Mouse (Mus musculus) intestine, embryonic 14.5 days (tissue): ENCODE measurements around the gene Abca7. TPM values are rescaled to one million over a fixed set of nuclear protein-coding genes. Genes with fewer than 3 reads are reported as not detected.
A peak's percentile ranks its signal among the peaks of the same experiment; 100 is the strongest.

Experiments
- ATAC-seq: fragments of 200-750 bp; cut with Nextera tagmentation; replicated peaks from 2 replicates; pipeline ENCODE4 v1.8.0; 2017; ENCODE audit warnings: low read depth, moderate number of reproducible peaks, moderate TSS enrichment, moderate library complexity; ENCODE audit not compliant: low FRiP score, low TSS enrichment
- DNase-seq: peaks from one replicate; pipeline ENCODE4 v3.0.0-alpha.2; 2018; ENCODE audit warnings: low spot score
- H3K27ac ChIP-seq: fragments of 300-500 bp; sonication (generic); 2 replicates; pipeline ENCODE4 v1.5.1; 2014; ENCODE audit warnings: low read depth, mild to moderate bottlenecking, control low read depth
- H3K27me3 ChIP-seq: fragments of 300-500 bp; sonication (generic); replicated peaks from 2 replicates; pipeline ENCODE4 v1.6.1; 2014; ENCODE audit warnings: low read length, control low read depth; ENCODE audit not compliant: control insufficient read depth, insufficient read depth
- H3K36me3 ChIP-seq: fragments of 300-500 bp; sonication (generic); 2 replicates; pipeline ENCODE4 v1.6.1; 2014; ENCODE audit warnings: low read length, control low read depth; ENCODE audit not compliant: control insufficient read depth, insufficient read depth
- H3K4me1 ChIP-seq: fragments of 300-500 bp; sonication (generic); replicated peaks from 2 replicates; pipeline ENCODE4 v1.6.1; 2014; ENCODE audit warnings: low read length, control low read depth, mixed read lengths; ENCODE audit not compliant: control insufficient read depth, insufficient read depth
- H3K4me2 ChIP-seq: fragments of 300-500 bp; sonication (generic); 2 replicates; pipeline ENCODE4 v1.6.1; 2014; ENCODE audit warnings: low read length
- H3K4me3 ChIP-seq: fragments of 300-500 bp; sonication (generic); 2 replicates; pipeline ENCODE4 v1.5.1; 2014; ENCODE audit warnings: low read depth, low read length, control low read depth, mixed read lengths
- H3K9ac ChIP-seq: fragments of 300-500 bp; sonication (generic); 2 replicates; pipeline ENCODE4 v1.6.1; 2014; ENCODE audit warnings: mild to moderate bottlenecking, low read length
- H3K9me3 ChIP-seq: fragments of 300-500 bp; sonication (generic); 2 replicates; pipeline ENCODE4 v1.6.1; 2016; ENCODE audit warnings: low read length, control low read depth; ENCODE audit not compliant: control insufficient read depth
- WGBS: fragments of 180-500 bp; shearing (Covaris S2); extraction: QIAGEN DNeasy Blood & Tissue Kit; methylation state at CpG from one replicate; pipeline ENCODE4 v1.1.7; 2014; 5-methylcytosine and 5-hydroxymethylcytosine counted together
- polyA plus RNA-seq: library from polyadenylated mRNA; unstranded; fragments of >200 nt; fragmentation: Nextera tagmentation; extraction: Ambion mirVana; gene quantifications from 2 replicates; pipeline ENCODE4 v1.2.1, GENCODE M21; 2014

Abca7 gene
- polyA plus RNA-seq, 1 experiment from 2014 or later, result 3.8 TPM

DNA sequence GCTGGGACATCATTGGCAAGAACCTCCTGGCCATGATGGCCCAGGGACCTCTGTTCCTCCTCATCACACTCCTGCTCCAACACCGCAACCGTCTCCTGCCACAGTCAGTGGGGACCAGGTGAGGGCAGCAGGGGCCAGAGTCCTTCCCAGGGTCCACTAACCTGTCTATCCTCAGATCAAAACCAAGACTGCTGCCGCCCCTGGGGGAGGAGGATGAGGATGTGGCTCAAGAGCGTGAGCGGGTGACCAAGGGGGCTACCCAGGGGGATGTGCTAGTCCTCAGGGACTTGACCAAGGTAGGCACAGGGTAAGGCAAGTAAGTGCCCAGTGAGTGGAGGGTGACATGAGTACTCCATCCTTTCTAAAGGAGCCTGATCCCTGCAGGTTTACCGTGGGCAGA lies 15.4 kb downstream of the Abca7 start:
- DNase-seq (no peak), ATAC-seq (no peak)
- WGBS, result 84% methylated on average over 6 of the region's 6 CpGs
- no peak overlapping the region for H3K4me3 ChIP-seq
- H3K27ac ChIP-seq, result no peak overlapping the region
- no peaks in the 10 kb centered on the region for H3K4me1 ChIP-seq
- H3K36me3 ChIP-seq, result peaks cover 12% of the 10 kb centered on the region; the same call in 1 of the 2 replicates
- no peak overlapping the region for H3K9ac ChIP-seq
- peaks cover 32% of the 10 kb centered on the region for H3K27me3 ChIP-seq
- no peak overlapping the region for H3K4me2 ChIP-seq
- H3K9me3 ChIP-seq, result peaks cover 17% of the 10 kb centered on the region

DNA sequence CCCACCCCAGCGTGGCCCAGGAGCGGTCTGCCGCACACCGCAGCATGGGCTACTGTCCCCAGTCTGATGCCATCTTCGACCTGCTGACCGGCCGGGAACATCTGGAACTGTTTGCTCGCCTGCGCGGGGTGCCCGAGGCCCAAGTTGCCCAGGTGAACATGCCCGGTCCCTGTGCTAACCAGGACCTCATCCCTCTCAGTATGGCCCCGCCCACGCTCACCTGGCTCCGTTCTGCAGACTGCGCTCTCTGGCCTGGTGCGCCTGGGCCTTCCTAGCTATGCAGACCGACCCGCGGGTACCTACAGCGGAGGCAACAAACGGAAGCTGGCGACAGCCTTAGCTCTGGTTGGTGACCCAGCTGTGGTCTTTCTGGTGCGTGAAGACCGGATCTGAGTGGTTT lies 17.3 kb downstream of the Abca7 start:
- H3K27me3 ChIP-seq, result peaks cover 32% of the 10 kb centered on the region
- H3K4me3 ChIP-seq, result no peak overlapping the region
- no peak overlapping the region for H3K27ac ChIP-seq
- DNase-seq, result no peak
- 41% methylated on average over 25 of the region's 25 CpGs for whole genome bisulfite sequencing
- ATAC-seq, result no peak
- H3K4me2 ChIP-seq, result no peak overlapping the region
- peaks cover 12% of the 10 kb centered on the region; the same call in 1 of the 2 replicates for H3K36me3 ChIP-seq
- H3K9me3 ChIP-seq, result peaks cover 17% of the 10 kb centered on the region
- no peaks in the 10 kb centered on the region; the same call in 1 of the 2 replicates for H3K4me1 ChIP-seq
- no peak overlapping the region for H3K9ac ChIP-seq

DNA sequence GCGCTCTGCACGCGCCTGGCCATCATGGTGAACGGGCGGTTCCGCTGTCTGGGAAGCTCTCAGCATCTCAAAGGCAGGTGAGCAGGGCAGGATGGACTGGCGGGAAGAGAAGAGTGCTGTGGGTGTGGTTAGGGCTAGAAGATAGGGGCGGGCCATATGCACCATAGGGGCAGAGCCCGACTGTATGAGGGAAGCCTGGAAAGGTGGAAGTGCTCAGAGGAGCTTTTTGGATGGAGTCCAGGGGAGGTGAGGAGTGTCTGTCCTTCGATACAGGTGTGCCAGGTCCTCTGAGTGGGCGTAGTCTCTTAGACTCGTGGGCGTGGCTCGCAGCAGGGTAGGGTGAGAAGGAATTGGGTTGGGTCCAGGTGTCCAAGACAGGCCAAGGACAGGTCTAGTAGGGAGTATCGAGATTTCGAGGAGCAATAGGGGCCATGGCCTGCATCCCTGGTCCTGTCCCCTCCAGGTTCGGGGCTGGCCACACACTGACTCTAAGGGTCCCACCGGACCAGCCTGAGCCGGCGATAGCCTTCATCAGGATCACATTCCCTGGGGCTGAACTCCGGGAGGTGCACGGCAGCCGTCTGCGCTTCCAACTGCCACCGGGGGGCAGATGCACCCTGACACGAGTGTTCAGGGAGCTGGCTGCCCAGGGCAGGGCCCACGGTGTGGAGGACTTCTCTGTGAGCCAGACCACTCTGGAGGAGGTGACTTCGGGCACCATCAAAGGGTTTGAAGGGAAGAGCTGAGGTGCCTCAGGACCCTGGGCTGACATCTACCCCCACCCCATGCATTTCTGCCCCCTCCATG lies 18.4 kb downstream of the Abca7 start:
- Histone ChIP-seq H3K27ac (no peak overlapping the region), H3K9ac (no peak overlapping the region), H3K9me3 (peaks cover 17% of the 10 kb centered on the region), H3K27me3 (peaks cover 32% of the 10 kb centered on the region), H3K4me2 (no peak overlapping the region), H3K36me3 (peaks cover 11% of the 10 kb centered on the region; the same call in 1 of the 2 replicates), H3K4me3 (no peak overlapping the region), H3K4me1 (peaks cover 10% of the 10 kb centered on the region; the same call in 1 of the 2 replicates)
- ATAC-seq (no peak), DNase-seq (no peak)
- WGBS, result 25% methylated on average over 28 of the region's 28 CpGs

DNA sequence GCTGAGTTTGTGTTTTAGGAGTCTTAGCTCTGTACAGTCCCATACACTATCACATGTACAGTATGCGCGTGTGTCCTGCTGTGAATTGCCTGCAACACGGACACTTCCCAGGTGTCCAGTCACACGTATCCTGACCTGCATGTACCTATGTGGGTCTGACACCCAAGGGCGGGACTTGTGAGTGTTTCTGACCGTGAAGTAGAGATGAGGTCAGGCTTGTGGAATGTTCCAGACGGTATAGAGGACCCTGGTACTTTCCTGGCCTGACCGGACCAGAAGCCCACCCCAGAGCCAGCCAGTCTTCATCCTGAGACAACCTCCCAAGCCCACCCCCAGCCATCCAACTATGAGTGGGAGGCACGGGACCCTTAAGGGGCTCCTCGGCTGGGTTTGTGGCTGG lies 19.3 kb downstream of the Abca7 start:
- Histone ChIP-seq H3K9me3 (peaks cover 8% of the 10 kb centered on the region), H3K4me3 (no peak overlapping the region), H3K27ac (no peak overlapping the region), H3K27me3 (peaks cover 32% of the 10 kb centered on the region), H3K4me2 (no peak overlapping the region), H3K4me1 (peaks cover 14% of the 10 kb centered on the region; the same call in 1 of the 2 replicates), H3K9ac (no peak overlapping the region), H3K36me3 (peaks cover 5% of the 10 kb centered on the region; the same call in 1 of the 2 replicates)
- ATAC-seq (no peak), DNase-seq (no peak)
- 68% methylated on average over 10 of the region's 10 CpGs for WGBS

DNA sequence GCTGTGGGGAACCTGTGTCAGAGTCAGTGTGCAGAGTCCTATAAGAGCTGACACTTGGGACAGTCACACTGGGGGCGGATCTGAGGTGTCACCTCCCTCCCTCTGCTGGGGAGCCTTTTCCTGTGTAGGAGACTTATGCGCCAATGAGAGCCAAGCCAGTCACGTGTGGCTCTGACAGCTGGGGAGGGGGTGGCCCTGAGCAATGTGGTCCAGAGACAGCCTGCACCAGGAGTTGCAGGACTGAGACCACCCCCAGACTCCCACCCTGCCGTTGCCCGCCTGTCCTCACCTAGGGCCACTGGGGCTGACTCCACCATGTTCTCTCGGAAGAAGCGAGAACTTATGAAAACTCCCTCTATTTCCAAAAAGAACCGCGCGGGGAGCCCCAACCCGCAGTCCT lies 20.2 kb downstream of the Abca7 start, which contains the start of gene Arhgap45:
Arhgap45 (plus strand) TSS at position 143 of the 400 bp plus-strand sequence.
- H3K36me3 ChIP-seq, result no peaks in the 10 kb centered on the region
- H3K4me1 ChIP-seq, result peaks cover 14% of the 10 kb centered on the region; the same call in 1 of the 2 replicates
- no peak for DNase-seq
- H3K27ac ChIP-seq, result no peak within 1 kb of the TSS
- H3K9ac ChIP-seq, result no peak within 1 kb of the TSS
- H3K4me2 ChIP-seq, result no peak within 1 kb of the TSS
- H3K4me3 ChIP-seq, result 0 out of 2 replicates have a peak within 1 kb of the TSS, but pooled peaks have one; percentile 6
- WGBS, result 71% methylated on average over 11 of the region's 11 CpGs
- H3K27me3 ChIP-seq, result peaks cover 32% of the 10 kb centered on the region
- H3K9me3 ChIP-seq, result no peaks in the 10 kb centered on the region
- no peak for ATAC-seq

DNA sequence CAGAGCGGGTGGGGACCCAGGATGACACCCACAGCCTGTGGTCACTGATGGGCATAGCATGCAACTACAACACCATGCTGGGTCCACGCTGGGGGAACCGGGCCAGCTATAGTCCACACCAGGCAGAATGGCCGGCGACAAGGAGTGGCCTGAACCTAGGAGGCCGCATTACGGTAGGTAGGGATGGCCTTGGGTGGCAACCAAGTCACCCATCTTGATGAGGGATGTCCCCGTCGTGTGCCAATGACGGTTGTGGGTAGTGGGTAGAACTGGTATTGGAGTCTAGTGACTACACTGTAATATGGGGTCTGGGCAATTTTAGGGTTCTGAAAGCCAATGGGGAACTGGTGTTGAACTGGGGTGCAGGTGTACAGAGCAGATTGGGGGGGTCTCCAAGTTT lies 20.6 kb downstream of the Abca7 start:
- H3K4me3 ChIP-seq, result 0 out of 2 replicates have a peak overlapping the region, but pooled peaks have one; percentile 6
- no peak overlapping the region for H3K27ac ChIP-seq
- ATAC-seq (no peak), DNase-seq (no peak)
- H3K9ac ChIP-seq, result no peak overlapping the region
- no peaks in the 10 kb centered on the region for H3K9me3 ChIP-seq
- H3K27me3 ChIP-seq, result peaks cover 29% of the 10 kb centered on the region
- 92% methylated on average over 10 of the region's 10 CpGs for WGBS
- H3K4me2 ChIP-seq, result no peak overlapping the region
- H3K36me3 ChIP-seq, result 0 out of 2 replicates have a peak, but pooled peaks cover under 1% of the 10 kb centered on the region
- H3K4me1 ChIP-seq, result peaks cover 14% of the 10 kb centered on the region; the same call in 1 of the 2 replicates

DNA sequence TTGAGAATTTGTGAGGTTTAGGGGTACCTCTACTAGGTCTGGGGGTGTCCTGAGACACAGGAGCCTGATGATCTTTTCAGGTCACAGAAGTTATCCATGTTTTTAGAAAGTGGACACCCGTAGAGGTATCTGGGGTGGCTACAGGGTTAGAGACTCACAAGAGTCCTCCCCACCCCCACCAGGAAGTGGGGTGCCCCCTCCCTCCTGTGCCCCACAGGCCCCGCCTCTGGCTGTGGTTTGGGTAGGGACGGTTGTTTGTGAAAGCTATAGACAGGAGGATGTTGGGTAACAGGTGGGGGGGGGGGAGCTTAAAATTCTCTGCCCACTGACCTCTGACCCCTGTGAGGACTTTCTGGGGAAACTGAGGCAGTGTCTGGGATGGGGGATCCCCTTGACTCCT lies 21.1 kb downstream of the Abca7 start:
- Histone ChIP-seq H3K9ac (no peak overlapping the region), H3K27ac (no peak overlapping the region), H3K4me2 (no peak overlapping the region), H3K36me3 (0 out of 2 replicates have a peak, but pooled peaks cover 3% of the 10 kb centered on the region), H3K4me1 (peaks cover 14% of the 10 kb centered on the region; the same call in 1 of the 2 replicates), H3K27me3 (peaks cover 29% of the 10 kb centered on the region), H3K4me3 (no peak overlapping the region), H3K9me3 (no peaks in the 10 kb centered on the region)
- ATAC-seq (no peak), DNase-seq (no peak)
- 74% methylated on average over 3 of the region's 3 CpGs for WGBS

DNA sequence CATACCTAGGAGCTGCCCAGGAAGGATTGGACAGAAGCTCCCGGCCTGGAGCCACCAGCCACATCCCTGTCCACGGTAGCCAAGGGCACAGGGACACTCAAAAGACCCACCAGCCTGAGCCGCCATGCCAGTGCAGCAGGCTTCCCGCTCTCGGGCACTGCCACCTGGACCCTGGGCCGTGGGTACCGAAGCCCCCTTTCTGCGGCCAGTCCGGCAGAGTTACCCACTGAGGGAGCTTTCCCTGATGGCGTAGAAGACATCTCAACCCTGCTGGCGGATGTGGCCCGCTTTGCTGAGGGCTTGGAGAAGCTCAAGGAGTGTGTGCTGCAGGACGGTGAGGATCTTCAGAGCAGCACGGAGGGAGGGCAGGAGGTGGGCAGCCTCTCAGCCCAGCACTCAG lies 21.5 kb downstream of the Abca7 start:
- Histone ChIP-seq H3K36me3 (0 out of 2 replicates have a peak, but pooled peaks cover 3% of the 10 kb centered on the region), H3K9ac (no peak overlapping the region), H3K27me3 (peaks cover 27% of the 10 kb centered on the region), H3K4me1 (peaks cover 14% of the 10 kb centered on the region; the same call in 1 of the 2 replicates), H3K9me3 (no peaks in the 10 kb centered on the region), H3K4me3 (no peak overlapping the region), H3K4me2 (no peak overlapping the region), H3K27ac (no peak overlapping the region)
- no peak for ATAC-seq
- WGBS, result 84% methylated on average over 14 of the region's 14 CpGs
- no peak for DNase-seq
